Mouse (Mus musculus): Measurements from ENCODE around the gene Npr1.

DNA sequence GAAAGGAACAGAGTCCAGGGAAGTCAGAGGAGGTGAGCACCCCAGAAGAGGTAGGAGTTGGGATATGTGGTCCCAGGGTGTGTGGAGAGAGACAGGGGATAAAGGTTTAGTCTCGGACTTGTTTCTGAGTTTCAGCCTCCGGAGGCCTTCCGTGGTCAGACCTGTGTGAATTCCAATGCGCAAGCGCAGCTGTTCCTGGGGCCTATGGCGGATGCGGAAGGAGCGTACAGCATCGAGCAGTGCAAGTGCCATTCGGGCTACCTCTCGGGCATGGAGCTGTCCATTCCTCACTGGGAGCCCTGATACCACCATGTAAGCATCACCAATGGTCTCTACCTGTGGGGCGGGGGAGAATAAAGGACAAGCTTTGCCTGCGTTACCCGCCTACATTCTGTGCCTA is 10.7 kb downstream of the Npr1 start:
- no peak for TF ChIP-seq CTCF (IDR thresholded peaks at IDR 0.05; ENCODE audit: low read depth, low read length)
- TF ChIP-seq POLR2A (IDR thresholded peaks at IDR 0.05; ENCODE audit: extremely low read depth, insufficient read depth, low read length), result no peak
